Mouse (Mus musculus) E14TG2a.4 (cell line): ENCODE measurements around the gene Pigp.

Experiments
- CTCF ChIP-seq: conservative IDR thresholded peaks from 2 replicates; pipeline ENCODE4 v1.5.1; 2014; ENCODE audit warnings: low read length
- NANOG ChIP-seq: IDR thresholded peaks from 2 replicates; pipeline ENCODE4 v1.6.1; 2014; ENCODE audit warnings: borderline replicate concordance, low read length, mixed read lengths
- POU5F1 ChIP-seq: IDR thresholded peaks from 2 replicates; pipeline ENCODE4 v1.6.1; 2014; ENCODE audit warnings: low read length, borderline replicate concordance

DNA sequence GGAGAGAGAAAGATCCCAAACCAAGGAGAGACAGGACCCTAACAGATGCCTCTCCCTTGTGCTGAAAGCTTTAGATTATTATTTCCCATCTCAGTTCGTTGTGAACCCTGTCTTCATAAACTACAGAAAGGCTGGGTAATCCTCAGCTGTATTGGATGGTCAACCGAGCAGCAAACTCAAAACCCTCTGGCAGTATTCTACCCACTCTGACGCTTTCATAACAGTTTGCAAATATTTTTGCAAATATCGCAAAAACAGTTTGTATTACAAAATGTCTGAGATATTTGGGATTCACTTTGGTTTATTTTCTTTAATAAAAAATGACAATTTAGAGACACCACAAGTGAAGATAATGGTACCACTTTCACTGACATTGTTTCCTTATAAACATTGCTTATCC, 59.7 kb downstream of the Pigp start:
- TF ChIP-seq CTCF (no peak), NANOG (no peak), POU5F1 (no peak)
